Mouse (Mus musculus): ENCODE measurements around the gene Ttc21b.

- TF ChIP-seq CTCF (IDR thresholded peaks at IDR 0.05; ENCODE audit: extremely low read depth, insufficient read depth, insufficient read length, insufficient replicate concordance) (no peak), POLR2A (IDR thresholded peaks at IDR 0.05; ENCODE audit: low read depth, low read length) (no peak)
These were observed 68.9 kb downstream of the Ttc21b start for GRCm38 (mm10) chr2:66187520-66187919.
